10 mouse cellular contexts compared by ENCODE assay signal in genomic region chr11:3531634-3532033, GRCm38 (mm10). TPM values are rescaled to one million over a fixed set of nuclear protein-coding genes. Genes with fewer than 3 reads are reported as not detected.
DNase-seq lines count a peak whose midpoint lies in the region; ATAC-seq and TF ChIP-seq lines count a peak whose summit lies in the region.
"Had no signal": no experiment of that assay in that cellular context is flagged by ENCODE, and none has a peak within 500 bp of the region (broad histone marks: within the 10 kb centered on the region; RNA-seq: fewer than 3 reads in every experiment).

No protein-coding gene starts in this region.

- H3K4me1 ChIP-seq in intestine, postnatal 0 days (replicated peaks; ENCODE audit: control insufficient read depth, insufficient read depth, low read length): peaks cover 3% of the 10 kb centered on the region; the same call in 1 of the 2 replicates
- peaks cover 12% of the 10 kb centered on the region for H3K4me1 ChIP-seq in intestine, embryonic 16.5 days (ENCODE audit: control insufficient read depth, insufficient read depth, low read length)
- peaks cover 7% of the 10 kb centered on the region for H3K4me1 ChIP-seq in midbrain, embryonic 14.5 days (ENCODE audit: control insufficient read depth, insufficient read depth, low read length)
- peaks cover 5% of the 10 kb centered on the region; the same call in 1 of the 2 replicates for H3K4me1 ChIP-seq in midbrain, embryonic 16.5 days (ENCODE audit: control insufficient read depth, insufficient read depth, low read length)
- H3K4me1 ChIP-seq in stomach, postnatal 0 days (replicated peaks; ENCODE audit: control insufficient read depth, insufficient read depth): peaks cover 3% of the 10 kb centered on the region; the same call in 1 of the 2 replicates

- TF ChIP-seq EP300 in stomach, postnatal 0 days (optimal IDR thresholded peaks at IDR 0.05): no peak

- ATAC-seq in intestine, postnatal 0 days: no peak
- no peak for ATAC-seq in intestine, embryonic 16.5 days
- no peak for ATAC-seq in midbrain, embryonic 14.5 days (ENCODE audit: low FRiP score, low TSS enrichment)
- ATAC-seq in midbrain, embryonic 16.5 days: no peak
- no peak for ATAC-seq in stomach, postnatal 0 days (ENCODE audit: low FRiP score, low TSS enrichment)

- TF ChIP-seq CTCF in intestine, postnatal 0 days (IDR thresholded peaks at IDR 0.05; ENCODE audit: low read depth): peak; percentile 74
- TF ChIP-seq CTCF in stomach, postnatal 0 days (IDR thresholded peaks at IDR 0.05; ENCODE audit: low read depth): peak; percentile 67

- H3K27ac ChIP-seq in intestine, postnatal 0 days (ENCODE audit: low read depth, low read length): peak overlapping the region; percentile 50; the same call in 1 of the 2 replicates
- H3K27ac ChIP-seq in intestine, embryonic 16.5 days (ENCODE audit: low read length): no peak overlapping the region
- no peak overlapping the region for H3K27ac ChIP-seq in midbrain, embryonic 14.5 days (replicated peaks; ENCODE audit: low read depth, low read length)
- no peak overlapping the region for H3K27ac ChIP-seq in midbrain, embryonic 16.5 days (ENCODE audit: low read length)
- peak overlapping the region; percentile 80; the same call in 1 of the 2 replicates for H3K27ac ChIP-seq in stomach, postnatal 0 days (replicated peaks)
- H3K27ac ChIP-seq: kidney, embryonic 15.5 days; limb, embryonic 13.5 days had no signal

- no peak overlapping the region for H3K4me2 ChIP-seq in intestine, postnatal 0 days (replicated peaks; ENCODE audit: low read depth)
- H3K4me2 ChIP-seq in intestine, embryonic 16.5 days (ENCODE audit: low read depth, low read length): no peak overlapping the region
- no peak overlapping the region for H3K4me2 ChIP-seq in midbrain, embryonic 14.5 days (ENCODE audit: low read length)
- H3K4me2 ChIP-seq in midbrain, embryonic 16.5 days (ENCODE audit: low read length): no peak overlapping the region
- no peak overlapping the region for H3K4me2 ChIP-seq in stomach, postnatal 0 days (replicated peaks; ENCODE audit: low read depth)
- H3K4me2 ChIP-seq: kidney, embryonic 15.5 days; limb, embryonic 13.5 days had no signal

- no peak overlapping the region for H3K4me3 ChIP-seq in intestine, postnatal 0 days (ENCODE audit: low read depth, low read length)
- H3K4me3 ChIP-seq in intestine, embryonic 16.5 days (ENCODE audit: low read length): no peak overlapping the region
- no peak overlapping the region for H3K4me3 ChIP-seq in midbrain, embryonic 14.5 days (replicated peaks; ENCODE audit: low read depth, low read length)
- H3K4me3 ChIP-seq in midbrain, embryonic 16.5 days (ENCODE audit: low read depth, low read length): no peak overlapping the region
- H3K4me3 ChIP-seq in stomach, postnatal 0 days (ENCODE audit: low read depth, low read length): no peak overlapping the region
- H3K4me3 ChIP-seq: kidney, embryonic 15.5 days; limb, embryonic 13.5 days had no signal

- no peaks in the 10 kb centered on the region for H3K9me3 ChIP-seq in intestine, postnatal 0 days (ENCODE audit: control insufficient read depth)
- no peaks in the 10 kb centered on the region for H3K9me3 ChIP-seq in intestine, embryonic 16.5 days (ENCODE audit: control insufficient read depth, low read length)
- H3K9me3 ChIP-seq in midbrain, embryonic 14.5 days (ENCODE audit: control insufficient read depth, low read length): no peaks in the 10 kb centered on the region
- no peaks in the 10 kb centered on the region for H3K9me3 ChIP-seq in midbrain, embryonic 16.5 days (replicated peaks; ENCODE audit: control insufficient read depth, low read length, poor library complexity, severe bottlenecking)
- H3K9me3 ChIP-seq in stomach, postnatal 0 days (ENCODE audit: control insufficient read depth, low read length): no peaks in the 10 kb centered on the region
- H3K9me3 ChIP-seq: kidney, embryonic 15.5 days; limb, embryonic 13.5 days had no signal

- peak; percentile 31 for DNase-seq in midbrain, embryonic 14.5 days
- DNase-seq in brain, adult 2 months (ENCODE audit: low read depth, low spot score): peak; percentile 76
- no peak for DNase-seq in stomach, postnatal 0 days (ENCODE audit: low spot score)
- DNase-seq in embryo, embryonic 11 days: no peak
- DNase-seq: adrenal gland, postnatal 14 days had no signal

- peaks cover 72% of the 10 kb centered on the region for H3K36me3 ChIP-seq in intestine, postnatal 0 days (ENCODE audit: control insufficient read depth, insufficient read depth)
- H3K36me3 ChIP-seq in intestine, embryonic 16.5 days (ENCODE audit: control insufficient read depth, insufficient read depth, low read length): peaks cover 29% of the 10 kb centered on the region
- H3K36me3 ChIP-seq in midbrain, embryonic 14.5 days (ENCODE audit: control insufficient read depth, insufficient read depth, low read length): peaks cover 4% of the 10 kb centered on the region; the same call in 1 of the 2 replicates
- no peaks in the 10 kb centered on the region for H3K36me3 ChIP-seq in midbrain, embryonic 16.5 days (ENCODE audit: control insufficient read depth, insufficient read depth, low read length)
- H3K36me3 ChIP-seq in stomach, postnatal 0 days (ENCODE audit: control insufficient read depth, insufficient read depth, low read length): peaks cover 31% of the 10 kb centered on the region

- no peak overlapping the region for H3K9ac ChIP-seq in intestine, postnatal 0 days (ENCODE audit: low read depth, low read length)
- no peak overlapping the region for H3K9ac ChIP-seq in intestine, embryonic 16.5 days (ENCODE audit: low read depth, low read length)
- no peak overlapping the region for H3K9ac ChIP-seq in midbrain, embryonic 14.5 days (replicated peaks; ENCODE audit: low read length)
- no peak overlapping the region for H3K9ac ChIP-seq in midbrain, embryonic 16.5 days (ENCODE audit: low read depth, low read length)
- H3K9ac ChIP-seq in stomach, postnatal 0 days (ENCODE audit: low read length): no peak overlapping the region
- H3K9ac ChIP-seq: kidney, embryonic 15.5 days; limb, embryonic 13.5 days had no signal

- no peaks in the 10 kb centered on the region for H3K27me3 ChIP-seq in intestine, postnatal 0 days (replicated peaks; ENCODE audit: control insufficient read depth, insufficient read depth, low read length)
- no peaks in the 10 kb centered on the region for H3K27me3 ChIP-seq in intestine, embryonic 16.5 days (replicated peaks; ENCODE audit: control insufficient read depth, insufficient read depth, low read length)
- H3K27me3 ChIP-seq in midbrain, embryonic 14.5 days (ENCODE audit: control insufficient read depth, insufficient read depth, low read length): no peaks in the 10 kb centered on the region
- no peaks in the 10 kb centered on the region for H3K27me3 ChIP-seq in midbrain, embryonic 16.5 days (ENCODE audit: control insufficient read depth, insufficient read depth, low read depth, low read length)
- H3K27me3 ChIP-seq in stomach, postnatal 0 days (ENCODE audit: control insufficient read depth, insufficient read depth, low read length): no peaks in the 10 kb centered on the region
- H3K27me3 ChIP-seq: kidney, embryonic 15.5 days; limb, embryonic 13.5 days had no signal

- 84% methylated on average over 6 of the region's 6 CpGs for WGBS in intestine, postnatal 0 days
- WGBS in intestine, embryonic 16.5 days: 77% methylated on average over 6 of the region's 6 CpGs
- 87% methylated on average over 6 of the region's 6 CpGs for WGBS in midbrain, embryonic 14.5 days
- WGBS in midbrain, embryonic 16.5 days: 79% methylated on average over 6 of the region's 6 CpGs
- WGBS in stomach, postnatal 0 days: 75% methylated on average over 6 of the region's 6 CpGs

RNA-seq across cellular contexts. Expression of gene Smtn, which starts 8.8 kb away (rescaled TPM):
- 75.1 and 82.9 TPM in 2 replicates for polyA plus RNA-seq in intestine, postnatal 0 days (2015; fragmentation: Nextera tagmentation; extraction: Ambion mirVana)
- polyA plus RNA-seq in intestine, embryonic 16.5 days (2015; fragmentation: Nextera tagmentation; extraction: Ambion mirVana): 78.2 and 80.1 TPM in 2 replicates
- 7.2 and 12.8 TPM in 2 replicates for polyA plus RNA-seq in midbrain, embryonic 14.5 days (2014; fragmentation: Nextera tagmentation; extraction: Ambion mirVana)
- polyA plus RNA-seq in midbrain, embryonic 16.5 days (2015; fragmentation: Nextera tagmentation; extraction: Ambion mirVana): 14.2 and 14.7 TPM in 2 replicates
- polyA plus RNA-seq in stomach, postnatal 0 days (2015; fragmentation: Nextera tagmentation; extraction: Ambion mirVana): 103 TPM in 2 replicates

RNA-seq across cellular contexts. Expression of gene Selenom, which starts 17.1 kb away (rescaled TPM):
- 283 and 284 TPM in 2 replicates for polyA plus RNA-seq in intestine, postnatal 0 days (2015; fragmentation: Nextera tagmentation; extraction: Ambion mirVana)
- 182 and 185 TPM in 2 replicates for polyA plus RNA-seq in intestine, embryonic 16.5 days (2015; fragmentation: Nextera tagmentation; extraction: Ambion mirVana)
- 48.5 and 76.5 TPM in 2 replicates for polyA plus RNA-seq in midbrain, embryonic 14.5 days (2014; fragmentation: Nextera tagmentation; extraction: Ambion mirVana)
- 87.5 and 129 TPM in 2 replicates for polyA plus RNA-seq in midbrain, embryonic 16.5 days (2015; fragmentation: Nextera tagmentation; extraction: Ambion mirVana)
- polyA plus RNA-seq in stomach, postnatal 0 days (2015; fragmentation: Nextera tagmentation; extraction: Ambion mirVana): 179 and 191 TPM in 2 replicates

RNA-seq across cellular contexts. Expression of gene Inpp5j, which starts 27.0 kb away (rescaled TPM):
- polyA plus RNA-seq in intestine, postnatal 0 days (2015; fragmentation: Nextera tagmentation; extraction: Ambion mirVana): 6.8 and 6.9 TPM in 2 replicates
- polyA plus RNA-seq in intestine, embryonic 16.5 days (2015; fragmentation: Nextera tagmentation; extraction: Ambion mirVana): 5.6 and 5.9 TPM in 2 replicates
- polyA plus RNA-seq in midbrain, embryonic 14.5 days (2014; fragmentation: Nextera tagmentation; extraction: Ambion mirVana): 3.2 and 4.7 TPM in 2 replicates
- 8.3 and 10.3 TPM in 2 replicates for polyA plus RNA-seq in midbrain, embryonic 16.5 days (2015; fragmentation: Nextera tagmentation; extraction: Ambion mirVana)
- polyA plus RNA-seq in stomach, postnatal 0 days (2015; fragmentation: Nextera tagmentation; extraction: Ambion mirVana): 2.4 and 2.7 TPM in 2 replicates

RNA-seq across cellular contexts. Expression of gene Pla2g3, which starts 43.5 kb away (rescaled TPM):
- 0.17 and 0.30 TPM in 2 replicates for polyA plus RNA-seq in intestine, postnatal 0 days (2015; fragmentation: Nextera tagmentation; extraction: Ambion mirVana)
- polyA plus RNA-seq in intestine, embryonic 16.5 days (2015; fragmentation: Nextera tagmentation; extraction: Ambion mirVana): 0.33 and 0.43 TPM in 2 replicates
- polyA plus RNA-seq in midbrain, embryonic 14.5 days (2014; fragmentation: Nextera tagmentation; extraction: Ambion mirVana): 0.59 and 0.72 TPM in 2 replicates
- 1.7 and 3.9 TPM in 2 replicates for polyA plus RNA-seq in midbrain, embryonic 16.5 days (2015; fragmentation: Nextera tagmentation; extraction: Ambion mirVana)
- polyA plus RNA-seq in stomach, postnatal 0 days (2015; fragmentation: Nextera tagmentation; extraction: Ambion mirVana): 9.4 and 11.0 TPM in 2 replicates

Comparison
In these comparisons a context has a peak if more than half of its experiments do, and no peak if none do; other contexts are left out.
1. H3K27ac ChIP-seq: peak in intestine, postnatal 0 days (single experiment) and stomach, postnatal 0 days (single experiment); none in intestine, embryonic 16.5 days (single experiment), midbrain, embryonic 14.5 days (single experiment) and midbrain, embryonic 16.5 days (single experiment).
2. DNase-seq: peak in midbrain, embryonic 14.5 days (single experiment) and brain, adult 2 months (single experiment); none in stomach, postnatal 0 days (single experiment) and embryo, embryonic 11 days (single experiment).